Mouse (Mus musculus) forebrain, embryonic 14.5 days (tissue): ENCODE measurements around the gene Iffo1. TPM values are rescaled to one million over a fixed set of nuclear protein-coding genes. Genes with fewer than 3 reads are reported as not detected.

ENCODE experiments used
- ATAC-seq: fragments of 200-750 bp; cut with Nextera tagmentation; 2 replicates; pipeline ENCODE4 v1.8.0; 2017; ENCODE audit warnings: mild to moderate bottlenecking, moderate library complexity
- DNase-seq: peaks from one replicate; pipeline ENCODE4 v3.0.0-alpha.2; 2015; ENCODE audit warnings: low spot score
- H3K27ac ChIP-seq: fragments of 300-500 bp; sonication (generic); 2 replicates; pipeline ENCODE4 v1.5.1; 2014; ENCODE audit warnings: low read depth, mild to moderate bottlenecking, control low read depth, low read length, moderate library complexity
- H3K27me3 ChIP-seq: fragments of 300-500 bp; sonication (generic); replicated peaks from 2 replicates; pipeline ENCODE4 v1.6.1; 2014; ENCODE audit warnings: low read length, control low read depth, mixed read lengths; ENCODE audit not compliant: control insufficient read depth, insufficient read depth
- H3K36me3 ChIP-seq: fragments of 300-500 bp; sonication (generic); 2 replicates; pipeline ENCODE4 v1.6.1; 2014; ENCODE audit warnings: low read length, control low read depth; ENCODE audit not compliant: control insufficient read depth, insufficient read depth
- H3K4me1 ChIP-seq: fragments of 300-500 bp; sonication (generic); 2 replicates; pipeline ENCODE4 v1.6.1; 2014; ENCODE audit warnings: antibody characterized with exemption, low read length, control low read depth; ENCODE audit not compliant: control insufficient read depth, insufficient read depth
- H3K4me2 ChIP-seq: fragments of 300-500 bp; sonication (generic); 2 replicates; pipeline ENCODE4 v1.6.1; 2014; ENCODE audit warnings: mild to moderate bottlenecking, control low read depth, low read length
- H3K4me3 ChIP-seq: fragments of 300-500 bp; sonication (generic); 2 replicates; pipeline ENCODE4 v1.5.1; 2014; ENCODE audit warnings: low read depth, low read length, control low read depth
- H3K9ac ChIP-seq: fragments of 300-500 bp; sonication (generic); 2 replicates; pipeline ENCODE4 v1.6.1; 2014; ENCODE audit warnings: mild to moderate bottlenecking, low read length, control low read depth, moderate library complexity
- H3K9me3 ChIP-seq: fragments of 300-500 bp; sonication (generic); replicated peaks from 2 replicates; pipeline ENCODE4 v1.6.1; 2016; ENCODE audit warnings: low read length, control low read depth, mixed read lengths; ENCODE audit not compliant: control insufficient read depth
- WGBS: fragments of 180-500 bp; shearing (Covaris S2); extraction: QIAGEN DNeasy Blood & Tissue Kit; methylation state at CpG from one replicate; pipeline ENCODE4 v1.1.7; 2014; 5-methylcytosine and 5-hydroxymethylcytosine counted together
- polyA plus RNA-seq: library from polyadenylated mRNA; unstranded; fragments of >200 nt; fragmentation: Nextera tagmentation; extraction: Ambion mirVana; gene quantifications from 2 replicates; pipeline ENCODE4 v1.2.1, GENCODE M21; 2014

The Iffo1 gene
- polyA plus RNA-seq, 1 experiment from 2014 or later: 10.8 TPM

- DNase-seq (peak; percentile 16), ATAC-seq (no peak)
- H3K4me2 ChIP-seq: peak overlapping the region; percentile 60
- peaks cover 54% of the 10 kb centered on the region for H3K36me3 ChIP-seq
- peak overlapping the region; percentile 71 for H3K9ac ChIP-seq
- H3K9me3 ChIP-seq: no peaks in the 10 kb centered on the region
- peaks cover 7% of the 10 kb centered on the region for H3K4me1 ChIP-seq
- H3K27ac ChIP-seq: no peak overlapping the region; the same call in 1 of the 2 replicates
- peak overlapping the region; percentile 51 for H3K4me3 ChIP-seq
- H3K27me3 ChIP-seq: no peaks in the 10 kb centered on the region
Observed at GRCm38 (mm10) chr6:125190816-125191215, 45.8 kb downstream of the Iffo1 start.

- under 1% methylated on average over 54 of the region's 54 CpGs for WGBS
- Histone ChIP-seq H3K4me1 (peaks cover 7% of the 10 kb centered on the region), H3K4me3 (peak within 1 kb of the TSS; percentile 51), H3K36me3 (peaks cover 47% of the 10 kb centered on the region), H3K4me2 (peak within 1 kb of the TSS; percentile 84), H3K27me3 (no peaks in the 10 kb centered on the region), H3K9me3 (no peaks in the 10 kb centered on the region), H3K27ac (peak within 1 kb of the TSS; percentile 99), H3K9ac (peak within 1 kb of the TSS; percentile 81)
- peak; percentile 99 for DNase-seq
- peak; percentile 97 for ATAC-seq
Observed at GRCm38 (mm10) chr6:125191332-125192015, 46.4 kb downstream of the Iffo1 start, which contains the start of the genes Ncapd2 and Mrpl51. Ncapd2 (minus strand) TSS chr6:125191701. Mrpl51 (plus strand) TSS chr6:125191801.

GRCm38 (mm10) chr6:125192016-125192714 is 47.1 kb downstream of the Iffo1 start:
- H3K4me2 ChIP-seq: peak overlapping the region; percentile 84
- under 1% methylated on average over 34 of the region's 34 CpGs for WGBS
- peak overlapping the region; percentile 51 for H3K4me3 ChIP-seq
- peak overlapping the region; percentile 81 for H3K9ac ChIP-seq
- peak overlapping the region; percentile 99 for H3K27ac ChIP-seq
- ATAC-seq (peak; percentile 93), DNase-seq (peak; percentile 97)
- H3K9me3 ChIP-seq: no peaks in the 10 kb centered on the region
- H3K4me1 ChIP-seq: peaks cover 7% of the 10 kb centered on the region
- no peaks in the 10 kb centered on the region for H3K27me3 ChIP-seq
- peaks cover 40% of the 10 kb centered on the region for H3K36me3 ChIP-seq

GRCm38 (mm10) chr6:125192841-125193240 is 47.8 kb downstream of the Iffo1 start:
- H3K9ac ChIP-seq: peak overlapping the region; percentile 81
- WGBS: 43% methylated on average over 5 of the region's 5 CpGs
- H3K4me2 ChIP-seq: peak overlapping the region; percentile 84
- H3K27ac ChIP-seq: 0 out of 2 replicates have a peak overlapping the region, but pooled peaks have one; percentile 99
- H3K36me3 ChIP-seq: peaks cover 34% of the 10 kb centered on the region
- H3K4me1 ChIP-seq: peaks cover 7% of the 10 kb centered on the region
- DNase-seq (no peak), ATAC-seq (no peak)
- no peaks in the 10 kb centered on the region for H3K9me3 ChIP-seq
- H3K27me3 ChIP-seq: no peaks in the 10 kb centered on the region
- H3K4me3 ChIP-seq: peak overlapping the region; percentile 51

GRCm38 (mm10) chr6:125193390-125193789 is 48.3 kb downstream of the Iffo1 start:
- no peaks in the 10 kb centered on the region for H3K9me3 ChIP-seq
- 0 out of 2 replicates have a peak overlapping the region, but pooled peaks have one; percentile 84 for H3K4me2 ChIP-seq
- ATAC-seq: no peak
- H3K4me3 ChIP-seq: no peak overlapping the region
- H3K4me1 ChIP-seq: peaks cover 7% of the 10 kb centered on the region
- no peak overlapping the region for H3K27ac ChIP-seq
- no peak overlapping the region for H3K9ac ChIP-seq
- 88% methylated on average over 7 of the region's 7 CpGs for WGBS
- peaks cover 28% of the 10 kb centered on the region for H3K36me3 ChIP-seq
- no peak for DNase-seq
- no peaks in the 10 kb centered on the region for H3K27me3 ChIP-seq

GRCm38 (mm10) chr6:125195541-125196075 is 50.6 kb downstream of the Iffo1 start:
- H3K27ac ChIP-seq: no peak overlapping the region

GRCm38 (mm10) chr6:125196301-125196700 is 51.3 kb downstream of the Iffo1 start:
- no peak overlapping the region for H3K27ac ChIP-seq
- no peak overlapping the region for H3K4me2 ChIP-seq
- H3K9me3 ChIP-seq: no peaks in the 10 kb centered on the region
- no peak overlapping the region for H3K4me3 ChIP-seq
- 40% methylated on average over 3 of the region's 3 CpGs for WGBS
- no peak overlapping the region for H3K9ac ChIP-seq
- DNase-seq (no peak), ATAC-seq (no peak)
- no peaks in the 10 kb centered on the region for H3K27me3 ChIP-seq
- H3K36me3 ChIP-seq: peaks cover 20% of the 10 kb centered on the region
- H3K4me1 ChIP-seq: peaks cover 5% of the 10 kb centered on the region

More at GRCm38 (mm10) chr6:125195541-125196075, 50.6 kb downstream of the Iffo1 start:
- ATAC-seq (no peak), DNase-seq (no peak)
- H3K9me3 ChIP-seq: no peaks in the 10 kb centered on the region
- peaks cover 20% of the 10 kb centered on the region for H3K36me3 ChIP-seq
- peaks cover 5% of the 10 kb centered on the region for H3K4me1 ChIP-seq
- WGBS: 35% methylated on average over 1 of the region's 1 CpGs
- no peaks in the 10 kb centered on the region for H3K27me3 ChIP-seq
- no peak overlapping the region for H3K4me3 ChIP-seq
- H3K4me2 ChIP-seq: no peak overlapping the region
- H3K9ac ChIP-seq: 0 out of 2 replicates have a peak overlapping the region, but pooled peaks have one; percentile 8

GRCm38 (mm10) chr6:125197166-125197565 is 52.1 kb downstream of the Iffo1 start:
- peaks cover 20% of the 10 kb centered on the region for H3K36me3 ChIP-seq
- no peak overlapping the region for H3K9ac ChIP-seq
- H3K27ac ChIP-seq: no peak overlapping the region
- DNase-seq (no peak), ATAC-seq (no peak)
- 85% methylated on average over 5 of the region's 5 CpGs for WGBS
- H3K4me3 ChIP-seq: no peak overlapping the region
- peaks cover 5% of the 10 kb centered on the region for H3K4me1 ChIP-seq
- H3K27me3 ChIP-seq: no peaks in the 10 kb centered on the region
- H3K9me3 ChIP-seq: no peaks in the 10 kb centered on the region
- H3K4me2 ChIP-seq: no peak overlapping the region
